ENCODE assay signal across 27 mouse cellular contexts in genomic region chr11:59375475-59375874, GRCm38 (mm10). TPM values are rescaled to one million over a fixed set of nuclear protein-coding genes. Genes with fewer than 3 reads are reported as not detected.
DNase-seq lines count a peak whose midpoint lies in the region; ATAC-seq and TF ChIP-seq lines count a peak whose summit lies in the region.
"Had no signal": no experiment of that assay in that cellular context is flagged by ENCODE, and none has a peak within 500 bp of the region (broad histone marks: within the 10 kb centered on the region; RNA-seq: fewer than 3 reads in every experiment).

TSS of gene Prss38 (minus strand) at chr11:59375657.

- no peak within 1 kb of the TSS for H3K4me2 ChIP-seq in liver, postnatal 0 days (ENCODE audit: low read depth, low read length)
- H3K4me2 ChIP-seq: embryonic facial prominence, embryonic 13.5 days; heart, embryonic 15.5 days; lung, embryonic 14.5 days; neural tube, embryonic 12.5 days; stomach, embryonic 15.5 days had no signal

- ATAC-seq in liver, postnatal 0 days: no peak
- 0 out of 2 replicates have a peak, but pooled peaks have one; percentile 14 for ATAC-seq in megakaryocyte-erythroid progenitor cell, adult 5-6 weeks (replicated peaks; ENCODE audit: low FRiP score, low TSS enrichment, poor library complexity, severe bottlenecking)
- ATAC-seq in frontal cortex, adult (ENCODE audit: low TSS enrichment): no peak
- ATAC-seq: forebrain, postnatal 0 days; Patski had no signal

- 74% methylated on average over 16 of the region's 16 CpGs for WGBS in liver, postnatal 0 days (ENCODE audit: insufficient replicate concordance)

- no peak for TF ChIP-seq EP300 in liver, postnatal 0 days (IDR thresholded peaks at IDR 0.05; ENCODE audit: low read depth)

- H3K36me3 ChIP-seq in liver, postnatal 0 days (replicated peaks; ENCODE audit: insufficient read depth, low read length): no peaks in the 10 kb centered on the region
- no peaks in the 10 kb centered on the region for H3K36me3 ChIP-seq in ES-E14 (ENCODE audit: control insufficient read depth, insufficient read depth, low read length, poor library complexity, severe bottlenecking)
- H3K36me3 ChIP-seq: embryonic facial prominence, embryonic 13.5 days; heart, embryonic 15.5 days; neural tube, embryonic 12.5 days; stomach, embryonic 15.5 days had no signal

- TF ChIP-seq CTCF in liver, postnatal 0 days (IDR thresholded peaks at IDR 0.05; ENCODE audit: low read depth): peak; percentile 30

- no peak within 1 kb of the TSS for H3K27ac ChIP-seq in liver, postnatal 0 days (ENCODE audit: low read depth)
- H3K27ac ChIP-seq in ES-E14 (ENCODE audit: insufficient read depth, low read depth, low read length, poor library complexity, severe bottlenecking): no peak within 1 kb of the TSS
- H3K27ac ChIP-seq: embryonic facial prominence, embryonic 13.5 days; heart, adult 2 months; heart, embryonic 15.5 days; left cerebral cortex, adult 2 months; macrophage; neural tube, embryonic 12.5 days; stomach, embryonic 15.5 days had no signal

- DNase-seq in cerebellum, postnatal 14 days: peak; percentile 23 to 46
- DNase-seq in cerebellum, adult 9-10 months: no peak
- DNase-seq in liver, postnatal 0 days: no peak
- DNase-seq in liver (no peak), ES-E14 (ENCODE audit: low read depth, low spot score) (peak; percentile 35)
- DNase-seq in layer of hippocampus, postnatal 36 days: no peak
- DNase-seq: forebrain, postnatal 0 days; gastrocnemius, postnatal 10 days; heart, adult 2 months; lung, embryonic 14.5 days; thymus, postnatal 36 days had no signal

- no peaks in the 10 kb centered on the region for H3K4me1 ChIP-seq in liver, postnatal 0 days (ENCODE audit: insufficient read depth)
- peaks cover 4 to 5% of the 10 kb centered on the region in 2 experiments; a peak in 3 of 4 replicates for H3K4me1 ChIP-seq in ES-E14 (ENCODE audit: control insufficient read depth in 2 of 2, insufficient read depth in 2 of 2, low read length in 2 of 2, poor library complexity in 1 of 2)
- H3K4me1 ChIP-seq: heart, embryonic 15.5 days; neural tube, embryonic 12.5 days; stomach, embryonic 15.5 days had no signal

- no peaks in the 10 kb centered on the region for H3K9me3 ChIP-seq in liver, postnatal 0 days (ENCODE audit: low read length)
- no peaks in the 10 kb centered on the region for H3K9me3 ChIP-seq in ES-E14 (ENCODE audit: control insufficient read depth, insufficient read depth, low read depth, low read length)
- H3K9me3 ChIP-seq: embryonic facial prominence, embryonic 13.5 days; heart, embryonic 15.5 days; neural tube, embryonic 12.5 days; stomach, embryonic 15.5 days had no signal

- H3K27me3 ChIP-seq in liver, postnatal 0 days (ENCODE audit: insufficient read depth, low read length): no peaks in the 10 kb centered on the region
- H3K27me3 ChIP-seq: embryonic facial prominence, embryonic 13.5 days; heart, embryonic 15.5 days; neural tube, embryonic 12.5 days; Patski; stomach, embryonic 15.5 days had no signal

- no peak within 1 kb of the TSS for H3K4me3 ChIP-seq in liver, postnatal 0 days (ENCODE audit: low read depth, low read length)
- peak within 1 kb of the TSS; percentile 5 to 21 for H3K4me3 ChIP-seq in ES-E14 (ENCODE audit: insufficient read depth in 1 of 2, low read depth in 1 of 2, low read length in 2 of 2, poor library complexity in 1 of 2, severe bottlenecking in 1 of 2)
- H3K4me3 ChIP-seq: embryonic facial prominence, embryonic 13.5 days; heart, adult 2 months; heart, embryonic 15.5 days; left cerebral cortex, adult 2 months; neural tube, embryonic 12.5 days; stomach, embryonic 15.5 days had no signal

- in situ Hi-C loops in ES-E14 (cut with MboI; ENCODE audit: low sequenced_read_pairs in 2 of 2, unreplicated experiment in 2 of 2): no loop called here

- no peak within 1 kb of the TSS for H3K9ac ChIP-seq in liver, postnatal 0 days (replicated peaks)
- no peak within 1 kb of the TSS for H3K9ac ChIP-seq in ES-E14 (ENCODE audit: insufficient read depth, low read depth, low read length, poor library complexity, severe bottlenecking)
- H3K9ac ChIP-seq: embryonic facial prominence, embryonic 13.5 days; forebrain, postnatal 0 days; heart, embryonic 15.5 days; lung, embryonic 14.5 days; neural tube, embryonic 12.5 days; stomach, embryonic 15.5 days had no signal

TF ChIP-seq in ES-E14, 5 proteins besides CTCF, POLR2A, EP300 and RAD21:
- no peak for TF ChIP-seq HCFC1 (IDR thresholded peaks at IDR 0.05; ENCODE audit: borderline replicate concordance, insufficient read depth, low read length)
- no peak for TF ChIP-seq ZNF384 (IDR thresholded peaks at IDR 0.05; ENCODE audit: low read depth, low read length)
- TF ChIP-seq ZC3H11A (IDR thresholded peaks at IDR 0.05; ENCODE audit: borderline replicate concordance, low read depth, low read length): no peak
- no peak for TF ChIP-seq CHD2 (IDR thresholded peaks at IDR 0.05; ENCODE audit: low read depth, low read length)
- TF ChIP-seq MAFK (IDR thresholded peaks at IDR 0.05; ENCODE audit: insufficient read depth, low read depth, low read length): no peak
TF ChIP-seq in ES-E14: peak in this region for 0.

RNA-seq across cellular contexts. Expression of gene Prss38, which starts in this region (rescaled TPM):
- not detected in 2 replicates for polyA plus RNA-seq in liver, postnatal 0 days (2015; fragmentation: Nextera tagmentation; extraction: Ambion mirVana)
- total RNA-seq in ES-E14 (2012; rRNA removed): 0.53 and 1.5 TPM in 2 replicates
- total RNA-seq in megakaryocyte-erythroid progenitor cell, adult 5-6 weeks (2014; fragmentation: Nextera tagmentation): not detected in 2 replicates
- not detected in 2 replicates for total RNA-seq in megakaryocyte-erythroid progenitor cell, adult 5-6 weeks (2017)
- not detected for total RNA-seq in layer of hippocampus, postnatal 36 days (2021)
- total RNA-seq: adrenal gland, adult 18-20 months; common myeloid progenitor, adult 5-6 weeks; forebrain, postnatal 0 days; gastrocnemius, postnatal 10 days; heart, adult 2 months; hematopoietic stem cell, adult 5-6 weeks; layer of hippocampus, adult 18-20 months; left cerebral cortex, adult 2 months had no signal
- polyA plus RNA-seq: embryonic facial prominence, embryonic 13.5 days; heart, adult 2 months; heart, embryonic 15.5 days; kidney, embryonic 14.5 days; limb, embryonic 11.5 days; lung, embryonic 14.5 days; neural tube, embryonic 12.5 days; Patski; spleen, adult 2 months; stomach, embryonic 15.5 days had no signal

Comparison
In these comparisons a context has a peak if more than half of its experiments do, and no peak if none do; other contexts are left out.
1. DNase-seq: peak in cerebellum, postnatal 14 days (2 of 2) and ES-E14 (single experiment); none in cerebellum, adult 9-10 months (single experiment), liver, postnatal 0 days (single experiment), liver (single experiment) and layer of hippocampus, postnatal 36 days (0 of 2).
2. Peak in ATAC-seq in megakaryocyte-erythroid progenitor cell, adult 5-6 weeks; RNA of the gene not detected or under 1 TPM.